Mouse (Mus musculus): Measurements from ENCODE around the gene Aplp2. TPM values are rescaled to one million over a fixed set of nuclear protein-coding genes. Genes with fewer than 3 reads are reported as not detected.
A peak's percentile ranks its signal among the peaks of the same experiment; 100 is the strongest.

Gene Aplp2
- total and polyA plus RNA-seq, 2 experiments: 195 to 276 TPM

- H3K4me1 ChIP-seq (ENCODE audit: control insufficient read depth, insufficient read depth, low read length): peaks cover 12% of the 10 kb centered on the region
- no peak overlapping the region for H3K9ac ChIP-seq (ENCODE audit: low read depth, low read length)
- DNase-seq (ENCODE audit: extremely low read depth, low read depth, low spot score): peak; percentile 92
- no peak overlapping the region for H3K4me3 ChIP-seq (ENCODE audit: insufficient read depth, low read depth, low read length)
- no peaks in the 10 kb centered on the region for H3K27me3 ChIP-seq (ENCODE audit: control insufficient read depth, insufficient read depth, low read length)
- no peaks in the 10 kb centered on the region for H3K79me2 ChIP-seq (ENCODE audit: control insufficient read depth, insufficient read depth, low read length)
- peaks cover 15% of the 10 kb centered on the region for H3K36me3 ChIP-seq (ENCODE audit: control insufficient read depth, insufficient read depth, low read length)
- TF ChIP-seq CTCF (IDR thresholded peaks at IDR 0.05; ENCODE audit: low read depth, low read length): no peak
- TF ChIP-seq POLR2A (IDR thresholded peaks at IDR 0.05; ENCODE audit: extremely low read depth, insufficient read depth, low read length): no peak
- WGBS: 46% methylated on average over 7 of the region's 7 CpGs
- peak overlapping the region; percentile 69 for H3K27ac ChIP-seq (replicated peaks; ENCODE audit: insufficient read depth, low read depth, low read length)
Measured at GRCm38 (mm10) chr9:31145272-31145925, 66.2 kb downstream of the Aplp2 start.

GRCm38 (mm10) chr9:31142924-31143323, 68.7 kb downstream of the Aplp2 start:
- Histone ChIP-seq H3K79me2 (ENCODE audit: control insufficient read depth, insufficient read depth, low read length) (no peaks in the 10 kb centered on the region), H3K9ac (ENCODE audit: low read depth, low read length) (no peak overlapping the region), H3K27ac (replicated peaks; ENCODE audit: insufficient read depth, low read depth, low read length) (no peak overlapping the region), H3K4me1 (ENCODE audit: control insufficient read depth, insufficient read depth, low read length) (peaks cover 12% of the 10 kb centered on the region), H3K4me3 (ENCODE audit: insufficient read depth, low read depth, low read length) (no peak overlapping the region), H3K27me3 (ENCODE audit: control insufficient read depth, insufficient read depth, low read length) (no peaks in the 10 kb centered on the region), H3K36me3 (ENCODE audit: control insufficient read depth, insufficient read depth, low read length) (no peaks in the 10 kb centered on the region; the same call in 1 of the 2 replicates)
- WGBS: 88% methylated on average over 1 of the region's 1 CpGs
- DNase-seq (ENCODE audit: extremely low read depth, low read depth, low spot score): no peak
- TF ChIP-seq POLR2A (IDR thresholded peaks at IDR 0.05; ENCODE audit: extremely low read depth, insufficient read depth, low read length): no peak
- TF ChIP-seq CTCF (IDR thresholded peaks at IDR 0.05; ENCODE audit: low read depth, low read length): no peak

GRCm38 (mm10) chr9:31133131-31133530, 78.5 kb downstream of the Aplp2 start:
- no peak for DNase-seq (ENCODE audit: extremely low read depth, low read depth, low spot score)
- no peaks in the 10 kb centered on the region for H3K79me2 ChIP-seq (ENCODE audit: control insufficient read depth, insufficient read depth, low read length)
- H3K4me3 ChIP-seq (ENCODE audit: insufficient read depth, low read depth, low read length): no peak overlapping the region
- H3K9ac ChIP-seq (ENCODE audit: low read depth, low read length): no peak overlapping the region
- no peaks in the 10 kb centered on the region; the same call in 1 of the 2 replicates for H3K4me1 ChIP-seq (ENCODE audit: control insufficient read depth, insufficient read depth, low read length)
- H3K27me3 ChIP-seq (ENCODE audit: control insufficient read depth, insufficient read depth, low read length): peaks cover 9% of the 10 kb centered on the region
- no peaks in the 10 kb centered on the region for H3K36me3 ChIP-seq (ENCODE audit: control insufficient read depth, insufficient read depth, low read length)
- 77% methylated on average over 5 of the region's 5 CpGs for WGBS
- no peak for TF ChIP-seq POLR2A (IDR thresholded peaks at IDR 0.05; ENCODE audit: extremely low read depth, insufficient read depth, low read length)
- TF ChIP-seq CTCF (IDR thresholded peaks at IDR 0.05; ENCODE audit: low read depth, low read length): no peak
- H3K27ac ChIP-seq (replicated peaks; ENCODE audit: insufficient read depth, low read depth, low read length): no peak overlapping the region

- no peak for DNase-seq (ENCODE audit: extremely low read depth, low read depth, low spot score)
- 1% methylated on average over 74 of the region's 74 CpGs for WGBS
- Histone ChIP-seq H3K27ac (replicated peaks; ENCODE audit: insufficient read depth, low read depth, low read length) (no peak within 1 kb of the TSS), H3K27me3 (ENCODE audit: control insufficient read depth, insufficient read depth, low read length) (peaks cover 9% of the 10 kb centered on the region), H3K4me3 (ENCODE audit: insufficient read depth, low read depth, low read length) (peak within 1 kb of the TSS; percentile 59; the same call in 1 of the 2 replicates), H3K9ac (ENCODE audit: low read depth, low read length) (peak within 1 kb of the TSS; percentile 51; the same call in 1 of the 2 replicates), H3K36me3 (ENCODE audit: control insufficient read depth, insufficient read depth, low read length) (no peaks in the 10 kb centered on the region), H3K79me2 (ENCODE audit: control insufficient read depth, insufficient read depth, low read length) (no peaks in the 10 kb centered on the region), H3K4me1 (ENCODE audit: control insufficient read depth, insufficient read depth, low read length) (no peaks in the 10 kb centered on the region; the same call in 1 of the 2 replicates)
- TF ChIP-seq CTCF (IDR thresholded peaks at IDR 0.05; ENCODE audit: low read depth, low read length): no peak
- TF ChIP-seq POLR2A (IDR thresholded peaks at IDR 0.05; ENCODE audit: extremely low read depth, insufficient read depth, low read length): no peak
Measured at GRCm38 (mm10) chr9:31131205-31131968, 80.2 kb downstream of the Aplp2 start, which contains the start of gene St14. St14 (minus strand) TSS chr9:31131853.

GRCm38 (mm10) chr9:31130357-31131204, 81.0 kb downstream of the Aplp2 start:
- DNase-seq (ENCODE audit: extremely low read depth, low read depth, low spot score): no peak
- no peak overlapping the region for H3K27ac ChIP-seq (replicated peaks; ENCODE audit: insufficient read depth, low read depth, low read length)

More at GRCm38 (mm10) chr9:31130357-31131204, 81.0 kb downstream of the Aplp2 start:
- no peak for TF ChIP-seq CTCF (IDR thresholded peaks at IDR 0.05; ENCODE audit: low read depth, low read length)
- no peak for TF ChIP-seq POLR2A (IDR thresholded peaks at IDR 0.05; ENCODE audit: extremely low read depth, insufficient read depth, low read length)
- H3K79me2 ChIP-seq (ENCODE audit: control insufficient read depth, insufficient read depth, low read length): no peaks in the 10 kb centered on the region
- H3K36me3 ChIP-seq (ENCODE audit: control insufficient read depth, insufficient read depth, low read length): no peaks in the 10 kb centered on the region
- H3K4me3 ChIP-seq (ENCODE audit: insufficient read depth, low read depth, low read length): peak overlapping the region; percentile 59; the same call in 1 of the 2 replicates
- H3K9ac ChIP-seq (ENCODE audit: low read depth, low read length): no peak overlapping the region
- WGBS: 12% methylated on average over 26 of the region's 26 CpGs
- H3K27me3 ChIP-seq (ENCODE audit: control insufficient read depth, insufficient read depth, low read length): peaks cover 9% of the 10 kb centered on the region
- H3K4me1 ChIP-seq (ENCODE audit: control insufficient read depth, insufficient read depth, low read length): no peaks in the 10 kb centered on the region; the same call in 1 of the 2 replicates
